Mouse (Mus musculus): Measurements from ENCODE around the gene Gm11985.

GRCm38 (mm10) chr11:7160637-7161101, 27.7 kb downstream of the Gm11985 start:
- no peak for TF ChIP-seq CTCF (IDR thresholded peaks at IDR 0.05; ENCODE audit: control insufficient read depth, insufficient read depth, insufficient replicate concordance, low read depth, low read length)
- no peak for TF ChIP-seq POLR2A (IDR thresholded peaks at IDR 0.05; ENCODE audit: control insufficient read depth, low read depth, low read length)
